Mouse (Mus musculus): Measurements from ENCODE around the gene Robo1. TPM values are rescaled to one million over a fixed set of nuclear protein-coding genes. Genes with fewer than 3 reads are reported as not detected.

Gene Robo1
- polyA plus RNA-seq, 1 experiment = 74.4 TPM

DNA sequence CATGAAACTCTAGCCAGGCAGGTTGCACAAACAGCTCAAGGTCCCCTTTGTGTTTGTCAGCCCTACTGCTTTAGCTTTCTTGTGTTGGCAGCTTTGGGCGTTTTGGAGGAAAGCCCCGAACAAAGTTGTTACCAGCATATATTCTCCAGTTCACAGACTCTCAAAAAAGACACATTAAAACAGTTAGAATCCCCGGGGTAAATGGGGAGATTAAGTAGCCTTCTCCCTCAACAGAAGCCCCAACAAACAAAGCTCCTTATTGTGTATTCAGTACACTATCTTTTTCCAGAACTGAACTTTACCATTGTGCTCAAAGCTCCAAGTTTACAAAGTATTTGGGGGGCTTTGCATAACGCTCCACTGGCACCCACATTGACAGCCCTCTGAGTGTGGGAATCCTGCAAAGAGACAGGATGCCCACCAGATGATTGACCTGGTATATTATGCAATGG lies 302.6 kb downstream of the Robo1 start:
- TF ChIP-seq POLR2A (IDR thresholded peaks at IDR 0.05; ENCODE audit: insufficient read depth, low read depth, low read length) (no peak), CTCF (IDR thresholded peaks at IDR 0.05; ENCODE audit: insufficient read depth, low read depth, low read length) (no peak)

GRCm38 (mm10) chr16:72614898-72615297 lies 306.8 kb downstream of the Robo1 start:
- 24% methylated on average over 1 of the region's 1 CpGs for WGBS
- no peak for TF ChIP-seq CTCF (IDR thresholded peaks at IDR 0.05; ENCODE audit: insufficient read depth, low read depth, low read length)
- no peak for TF ChIP-seq POLR2A (IDR thresholded peaks at IDR 0.05; ENCODE audit: insufficient read depth, low read depth, low read length)
- H3K27ac ChIP-seq (ENCODE audit: insufficient read depth, low read depth, low read length) = no peak overlapping the region
- no peak overlapping the region for H3K4me3 ChIP-seq (ENCODE audit: insufficient read depth, low read depth, low read length)
- H3K4me1 ChIP-seq (ENCODE audit: control insufficient read depth, insufficient read depth, low read length) = no peaks in the 10 kb centered on the region

More for the DNA sequence above, 302.6 kb downstream of the Robo1 start:
- 27% methylated on average over 4 of the region's 4 CpGs for WGBS
- no peak overlapping the region for H3K27ac ChIP-seq (ENCODE audit: insufficient read depth, low read depth, low read length)
- no peak overlapping the region for H3K4me3 ChIP-seq (ENCODE audit: insufficient read depth, low read depth, low read length)
- H3K4me1 ChIP-seq (ENCODE audit: control insufficient read depth, insufficient read depth, low read length) = no peaks in the 10 kb centered on the region

DNA sequence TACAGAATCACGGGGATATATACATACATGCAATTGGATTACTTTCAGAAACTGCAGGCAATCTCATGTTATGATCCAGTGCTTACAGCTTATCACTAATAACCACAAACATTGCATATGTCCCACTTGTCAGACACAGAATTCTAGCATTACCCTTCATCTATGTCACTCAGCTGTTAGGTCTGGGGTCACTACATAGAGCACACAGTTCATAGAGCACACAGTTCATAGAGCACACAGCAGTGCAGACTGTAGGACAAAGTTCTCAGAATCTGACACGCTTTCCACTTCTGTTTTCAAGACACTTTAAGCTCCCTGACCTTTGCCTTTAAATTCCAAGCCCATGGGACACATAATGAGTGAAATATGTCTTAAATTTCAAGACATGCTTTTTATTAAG lies 307.3 kb downstream of the Robo1 start:
- WGBS = 88% methylated on average over 2 of the region's 2 CpGs
- TF ChIP-seq CTCF (IDR thresholded peaks at IDR 0.05; ENCODE audit: insufficient read depth, low read depth, low read length) (no peak), POLR2A (IDR thresholded peaks at IDR 0.05; ENCODE audit: insufficient read depth, low read depth, low read length) (no peak)
- Histone ChIP-seq H3K4me3 (ENCODE audit: insufficient read depth, low read depth, low read length) (no peak overlapping the region), H3K4me1 (ENCODE audit: control insufficient read depth, insufficient read depth, low read length) (no peaks in the 10 kb centered on the region), H3K27ac (ENCODE audit: insufficient read depth, low read depth, low read length) (no peak overlapping the region)

GRCm38 (mm10) chr16:72622371-72622770 lies 314.3 kb downstream of the Robo1 start:
- no peaks in the 10 kb centered on the region for H3K4me1 ChIP-seq (ENCODE audit: control insufficient read depth, insufficient read depth, low read length)
- H3K4me3 ChIP-seq (ENCODE audit: insufficient read depth, low read depth, low read length) = no peak overlapping the region
- 73% methylated on average over 4 of the region's 4 CpGs for WGBS
- H3K27ac ChIP-seq (ENCODE audit: insufficient read depth, low read depth, low read length) = no peak overlapping the region
- TF ChIP-seq POLR2A (IDR thresholded peaks at IDR 0.05; ENCODE audit: insufficient read depth, low read depth, low read length) (no peak), CTCF (IDR thresholded peaks at IDR 0.05; ENCODE audit: insufficient read depth, low read depth, low read length) (no peak)

DNA sequence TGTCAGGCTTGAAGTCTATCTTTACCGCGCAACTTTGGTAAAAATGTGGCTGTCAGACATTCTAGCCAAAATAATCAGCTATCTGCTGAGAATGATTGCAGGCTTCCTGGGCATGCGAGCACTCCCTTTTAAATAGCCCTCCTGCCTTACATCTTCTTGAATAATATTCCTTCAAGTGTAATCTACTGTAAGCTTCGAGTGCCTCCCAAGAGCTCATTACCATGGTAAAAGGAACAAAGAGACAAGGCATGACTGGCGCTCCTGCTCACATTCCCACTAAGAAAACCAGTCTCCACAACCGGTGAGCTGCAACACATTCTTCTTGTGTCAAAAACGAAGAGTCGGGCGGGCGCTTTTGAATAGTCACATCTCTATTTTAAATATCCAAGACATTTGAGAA lies 314.8 kb downstream of the Robo1 start:
- no peak overlapping the region for H3K27ac ChIP-seq (ENCODE audit: insufficient read depth, low read depth, low read length)
- TF ChIP-seq CTCF (IDR thresholded peaks at IDR 0.05; ENCODE audit: insufficient read depth, low read depth, low read length) (no peak), POLR2A (IDR thresholded peaks at IDR 0.05; ENCODE audit: insufficient read depth, low read depth, low read length) (no peak)
- WGBS = 45% methylated on average over 10 of the region's 10 CpGs
- no peaks in the 10 kb centered on the region for H3K4me1 ChIP-seq (ENCODE audit: control insufficient read depth, insufficient read depth, low read length)
- H3K4me3 ChIP-seq (ENCODE audit: insufficient read depth, low read depth, low read length) = no peak overlapping the region

- TF ChIP-seq POLR2A (IDR thresholded peaks at IDR 0.05; ENCODE audit: insufficient read depth, low read depth, low read length) (no peak), CTCF (IDR thresholded peaks at IDR 0.05; ENCODE audit: insufficient read depth, low read depth, low read length) (no peak)
- no peak overlapping the region for H3K4me3 ChIP-seq (ENCODE audit: insufficient read depth, low read depth, low read length)
- no peak overlapping the region for H3K27ac ChIP-seq (ENCODE audit: insufficient read depth, low read depth, low read length)
- H3K4me1 ChIP-seq (ENCODE audit: control insufficient read depth, insufficient read depth, low read length) = no peaks in the 10 kb centered on the region
- 49% methylated on average over 7 of the region's 7 CpGs for WGBS
Measured at GRCm38 (mm10) chr16:72633846-72634245, 325.7 kb downstream of the Robo1 start.

GRCm38 (mm10) chr16:72639332-72639940 lies 331.3 kb downstream of the Robo1 start:
- no peak overlapping the region for H3K4me3 ChIP-seq (ENCODE audit: insufficient read depth, low read depth, low read length)
- TF ChIP-seq POLR2A (IDR thresholded peaks at IDR 0.05; ENCODE audit: insufficient read depth, low read depth, low read length) = no peak
- no peak for TF ChIP-seq CTCF (IDR thresholded peaks at IDR 0.05; ENCODE audit: insufficient read depth, low read depth, low read length)
- H3K4me1 ChIP-seq (ENCODE audit: control insufficient read depth, insufficient read depth, low read length) = no peaks in the 10 kb centered on the region
- no peak overlapping the region for H3K27ac ChIP-seq (ENCODE audit: insufficient read depth, low read depth, low read length)
- WGBS = 76% methylated on average over 8 of the region's 8 CpGs

DNA sequence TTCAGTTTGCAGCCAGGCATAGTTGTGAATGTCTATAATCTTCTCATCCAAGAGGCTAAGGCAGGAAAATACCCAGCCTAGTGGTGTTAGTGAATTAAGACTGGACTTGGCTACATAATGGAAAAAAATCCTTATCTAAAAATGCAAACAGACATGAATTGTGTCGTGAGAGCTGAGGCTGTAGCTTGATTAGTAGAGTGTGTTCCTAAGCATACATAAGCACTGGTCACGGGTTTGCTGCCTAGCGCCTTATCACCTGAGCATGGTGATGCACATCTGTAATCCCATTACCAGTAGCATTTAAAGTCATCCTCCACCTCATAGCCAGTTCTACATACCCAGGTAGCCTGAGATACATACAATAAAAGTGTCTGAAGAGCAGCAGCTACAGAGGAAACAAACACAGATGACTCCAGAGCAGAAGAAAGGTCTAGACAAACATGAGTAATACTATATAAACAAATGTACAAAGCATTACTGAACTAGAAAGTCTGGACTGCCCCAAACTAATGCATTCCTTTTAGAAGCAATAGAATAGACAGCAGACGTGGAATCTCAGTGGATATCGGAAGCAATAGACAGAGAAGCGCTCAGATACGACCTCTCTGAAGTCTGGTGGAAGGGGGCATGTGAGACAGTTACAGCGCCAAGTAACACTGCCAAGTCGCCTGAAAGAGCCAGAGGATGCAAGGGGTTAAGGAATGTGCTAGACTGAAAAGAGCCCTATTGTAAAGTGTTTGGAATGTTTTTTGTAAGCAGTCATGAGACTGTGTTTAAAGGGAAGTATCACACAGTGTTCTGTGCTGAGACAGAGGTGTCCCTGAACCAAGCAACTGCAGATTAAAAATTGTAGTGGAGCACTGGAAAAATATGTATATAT lies 333.1 kb downstream of the Robo1 start:
- Histone ChIP-seq H3K27ac (ENCODE audit: insufficient read depth, low read depth, low read length) (no peak overlapping the region), H3K4me3 (ENCODE audit: insufficient read depth, low read depth, low read length) (no peak overlapping the region), H3K4me1 (ENCODE audit: control insufficient read depth, insufficient read depth, low read length) (no peaks in the 10 kb centered on the region)
- no peak for TF ChIP-seq POLR2A (IDR thresholded peaks at IDR 0.05; ENCODE audit: insufficient read depth, low read depth, low read length)
- 75% methylated on average over 9 of the region's 9 CpGs for WGBS

DNA sequence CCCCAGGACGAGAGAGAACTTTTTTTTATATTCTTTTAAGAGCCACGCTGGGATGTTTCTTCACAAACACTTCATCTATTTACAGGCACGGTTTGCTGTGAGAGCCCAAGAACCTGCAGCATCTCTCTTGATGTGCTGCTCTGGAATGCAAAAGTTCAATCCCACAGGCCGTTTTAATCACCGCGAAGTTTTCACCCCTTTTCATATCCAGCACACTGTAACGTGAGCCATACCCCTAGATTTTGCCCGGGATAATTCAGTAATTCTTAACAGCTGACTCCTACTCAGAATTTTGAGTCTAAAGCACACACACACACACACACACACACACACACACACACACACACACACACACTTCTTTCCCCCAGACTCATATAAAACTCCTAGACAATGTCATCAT lies 337.8 kb downstream of the Robo1 start:
- TF ChIP-seq POLR2A (IDR thresholded peaks at IDR 0.05; ENCODE audit: insufficient read depth, low read depth, low read length) = no peak
- TF ChIP-seq CTCF (IDR thresholded peaks at IDR 0.05; ENCODE audit: insufficient read depth, low read depth, low read length) = no peak
- no peak overlapping the region for H3K27ac ChIP-seq (ENCODE audit: insufficient read depth, low read depth, low read length)
- H3K4me3 ChIP-seq (ENCODE audit: insufficient read depth, low read depth, low read length) = no peak overlapping the region
- WGBS = 70% methylated on average over 8 of the region's 8 CpGs
- no peaks in the 10 kb centered on the region for H3K4me1 ChIP-seq (ENCODE audit: control insufficient read depth, insufficient read depth, low read length)
